Mouse (Mus musculus) layer of hippocampus, adult 2 months (tissue): ENCODE measurements around the gene Tcf25. TPM values are rescaled to one million over a fixed set of nuclear protein-coding genes. Genes with fewer than 3 reads are reported as not detected.
"Not testable (repeated sequence)": the region's sequence is repeated elsewhere in the genome, so short reads cannot be mapped to it uniquely, and the experiment has no call there.

Experiments
- DNase-seq, 2 experiments: peaks; one replicate each; pipeline ENCODE4 v3.0.0; 2022; ENCODE audit warnings: low spot score in 2 of 2
- H3K27ac ChIP-seq: fragments of 200-600 bp; 2 replicates; pipeline ENCODE4 v1.8.1; 2022
- H3K4me3 ChIP-seq: fragments of 200-600 bp; 2 replicates; pipeline ENCODE4 v1.8.1; 2022; ENCODE audit warnings: mild to moderate bottlenecking
- CTCF ChIP-seq: fragments of 200-600 bp; conservative IDR thresholded peaks from 2 replicates; pipeline ENCODE4 v1.8.1; 2022; ENCODE audit warnings: antibody characterized with exemption, mild to moderate bottlenecking, moderate library complexity
- total RNA-seq, 2 experiments: library from RNA; stranded (reverse); gene quantifications; 2 replicates each; pipeline ENCODE4 v1.2.3; 2021

Tcf25 gene
- total RNA-seq, 2 experiments from 2014 or later = 459 to 497 TPM

- no peak for DNase-seq
- Histone ChIP-seq H3K4me3 (no peak overlapping the region), H3K27ac (no peak overlapping the region)
- TF ChIP-seq CTCF = no peak
These were observed 43.5 kb downstream of the Tcf25 start for GRCm38 (mm10) chr8:123416944-123417555.

GRCm38 (mm10) chr8:123419711-123420110 lies 46.2 kb downstream of the Tcf25 start:
- no peak for TF ChIP-seq CTCF
- no peak overlapping the region for H3K4me3 ChIP-seq
- no peak overlapping the region for H3K27ac ChIP-seq
- no peak for DNase-seq

- no peak overlapping the region for H3K4me3 ChIP-seq
- TF ChIP-seq CTCF = no peak
- no peak overlapping the region for H3K27ac ChIP-seq
- no peak for DNase-seq
These were observed 47.1 kb downstream of the Tcf25 start for GRCm38 (mm10) chr8:123420525-123421281.

GRCm38 (mm10) chr8:123421325-123421724 lies 47.8 kb downstream of the Tcf25 start:
- H3K4me3 ChIP-seq = no peak overlapping the region
- no peak for TF ChIP-seq CTCF
- no peak overlapping the region for H3K27ac ChIP-seq
- no peak for DNase-seq

- no peak overlapping the region for H3K27ac ChIP-seq
- peak; percentile 91 for TF ChIP-seq CTCF
- peak overlapping the region; percentile 26; the same call in 1 of the 2 replicates for H3K4me3 ChIP-seq
- peak; percentile 79 to 82 for DNase-seq
These were observed 48.7 kb downstream of the Tcf25 start for GRCm38 (mm10) chr8:123422056-123422780.

- DNase-seq = peak in 1 of 2 experiments; percentile 6
- Histone ChIP-seq H3K4me3 (no peak overlapping the region), H3K27ac (no peak overlapping the region)
- TF ChIP-seq CTCF = no peak
These were observed 49.2 kb downstream of the Tcf25 start for GRCm38 (mm10) chr8:123422781-123423159.

GRCm38 (mm10) chr8:123423441-123423840 lies 49.9 kb downstream of the Tcf25 start, which contains the start of gene Def8:
Gene Def8, plus strand, starts transcription at chr8:123423527.
- no peak for TF ChIP-seq CTCF
- Histone ChIP-seq H3K27ac (no peak within 1 kb of the TSS), H3K4me3 (peak within 1 kb of the TSS; percentile 26; the same call in 1 of the 2 replicates)
- no peak for DNase-seq

GRCm38 (mm10) chr8:123426511-123427509 lies 53.3 kb downstream of the Tcf25 start:
- no peak overlapping the region for H3K4me3 ChIP-seq
- H3K27ac ChIP-seq = no peak overlapping the region
- TF ChIP-seq CTCF = no peak
- DNase-seq = no peak

GRCm38 (mm10) chr8:123427639-123428275 lies 54.2 kb downstream of the Tcf25 start:
- Histone ChIP-seq H3K27ac (no peak overlapping the region), H3K4me3 (no peak overlapping the region)
- TF ChIP-seq CTCF = no peak
- DNase-seq = no peak

- DNase-seq = no peak
- no peak for TF ChIP-seq CTCF
- H3K27ac ChIP-seq = no peak overlapping the region
- no peak overlapping the region for H3K4me3 ChIP-seq
These were observed 54.9 kb downstream of the Tcf25 start for GRCm38 (mm10) chr8:123428343-123428893.

GRCm38 (mm10) chr8:123428939-123429721 lies 55.6 kb downstream of the Tcf25 start:
- no peak for TF ChIP-seq CTCF
- DNase-seq = no peak
- Histone ChIP-seq H3K4me3 (no peak overlapping the region), H3K27ac (no peak overlapping the region)

GRCm38 (mm10) chr8:123429722-123430013 lies 56.1 kb downstream of the Tcf25 start:
- not testable (repeated sequence) for H3K27ac ChIP-seq, DNase-seq, H3K4me3 ChIP-seq

- not testable (repeated sequence) for H3K4me3 ChIP-seq, H3K27ac ChIP-seq, DNase-seq
These were observed 57.4 kb downstream of the Tcf25 start for GRCm38 (mm10) chr8:123430936-123431335.
